Mouse (Mus musculus) forebrain, embryonic 10.5 days (tissue): ENCODE results near the gene Rbbp4. TPM values are rescaled to one million over a fixed set of nuclear protein-coding genes. Genes with fewer than 3 reads are reported as not detected.
"Not testable (repeated sequence)": the region's sequence is repeated elsewhere in the genome, so short reads cannot be mapped to it uniquely, and the experiment has no call there.

ENCODE experiments used
- DNase-seq: peaks from one replicate; pipeline ENCODE4 v3.0.0-alpha.2; 2017; ENCODE audit warnings: low spot score; ENCODE audit errors: extremely low spot score
- H3K27ac ChIP-seq: fragments of 300-500 bp; sonication (generic); 2 replicates; pipeline ENCODE4 v1.5.1; 2016; ENCODE audit warnings: mild to moderate bottlenecking
- H3K27me3 ChIP-seq: fragments of 300-500 bp; sonication (generic); 2 replicates; pipeline ENCODE4 v1.6.1; 2016; ENCODE audit warnings: mild to moderate bottlenecking; ENCODE audit not compliant: poor library complexity, severe bottlenecking
- H3K36me3 ChIP-seq: fragments of 300-500 bp; sonication (generic); replicated peaks from 2 replicates; pipeline ENCODE4 v1.6.1; 2016; ENCODE audit warnings: mild to moderate bottlenecking, moderate library complexity
- H3K4me1 ChIP-seq: fragments of 300-500 bp; sonication (generic); 2 replicates; pipeline ENCODE4 v1.6.1; 2016
- H3K4me3 ChIP-seq: fragments of 300-500 bp; sonication (generic); 2 replicates; pipeline ENCODE4 v1.5.1; 2016; ENCODE audit warnings: mild to moderate bottlenecking, moderate library complexity
- H3K9me3 ChIP-seq: fragments of 300-500 bp; sonication (generic); 2 replicates; pipeline ENCODE4 v1.6.1; 2016; ENCODE audit warnings: mild to moderate bottlenecking, moderate library complexity
- WGBS: fragments of 180-500 bp; shearing (Covaris S2); methylation state at CpG from one replicate; pipeline ENCODE4 v1.1.7; 2016; 5-methylcytosine and 5-hydroxymethylcytosine counted together
- polyA plus RNA-seq: library from polyadenylated mRNA; unstranded; fragments of >200 nt; fragmentation: Nextera tagmentation; extraction: Ambion mirVana; gene quantifications from 2 replicates; pipeline ENCODE4 v1.2.1, GENCODE M21; 2016

The Rbbp4 gene
- polyA plus RNA-seq, 1 experiment from 2014 or later = 553 TPM

DNA sequence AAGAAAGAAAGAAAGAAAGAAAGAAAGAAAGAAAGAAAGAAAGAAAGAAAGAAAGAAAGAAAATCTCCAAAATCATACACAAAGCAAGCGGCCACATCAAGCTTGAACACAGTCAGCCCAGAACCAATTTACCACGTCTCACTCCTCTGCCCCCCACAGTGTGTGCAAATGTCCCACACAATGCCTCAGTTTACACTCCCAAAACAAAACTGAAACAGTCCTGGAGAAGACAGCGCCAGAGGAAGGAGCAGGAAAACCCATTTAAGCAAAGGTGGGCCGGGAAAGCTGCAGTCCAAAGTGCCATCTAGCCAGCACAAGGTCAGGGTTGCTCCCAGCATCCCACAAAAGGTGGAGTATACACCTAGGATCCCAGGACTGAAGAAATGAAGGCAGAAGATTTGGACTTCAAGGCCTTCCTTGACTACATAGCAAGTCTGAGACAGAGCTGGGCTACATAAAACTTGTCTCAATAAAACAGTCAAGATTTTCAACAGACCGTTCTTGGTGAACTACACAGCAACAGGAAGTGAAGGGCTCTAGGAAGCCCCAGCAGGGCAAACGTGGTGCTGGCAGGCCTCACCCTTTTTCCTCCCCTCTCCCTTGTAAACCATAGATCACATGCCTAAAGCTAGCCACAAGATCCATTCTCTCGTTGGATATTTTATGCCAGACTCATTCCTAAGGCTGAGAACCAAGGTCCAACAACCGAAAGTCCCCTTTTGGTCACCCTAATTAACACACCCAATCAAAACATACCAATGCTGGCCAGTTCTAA, 38.2 kb upstream of the Rbbp4 start:
- no peak overlapping the region for H3K27ac ChIP-seq
- peaks cover 51% of the 10 kb centered on the region for H3K27me3 ChIP-seq
- no peaks in the 10 kb centered on the region for H3K36me3 ChIP-seq
- DNase-seq = no peak
- H3K9me3 ChIP-seq = no peaks in the 10 kb centered on the region
- peaks cover 28% of the 10 kb centered on the region for H3K4me1 ChIP-seq
- H3K4me3 ChIP-seq = no peak overlapping the region
- 49% methylated on average over 8 of the region's 8 CpGs for WGBS

DNA sequence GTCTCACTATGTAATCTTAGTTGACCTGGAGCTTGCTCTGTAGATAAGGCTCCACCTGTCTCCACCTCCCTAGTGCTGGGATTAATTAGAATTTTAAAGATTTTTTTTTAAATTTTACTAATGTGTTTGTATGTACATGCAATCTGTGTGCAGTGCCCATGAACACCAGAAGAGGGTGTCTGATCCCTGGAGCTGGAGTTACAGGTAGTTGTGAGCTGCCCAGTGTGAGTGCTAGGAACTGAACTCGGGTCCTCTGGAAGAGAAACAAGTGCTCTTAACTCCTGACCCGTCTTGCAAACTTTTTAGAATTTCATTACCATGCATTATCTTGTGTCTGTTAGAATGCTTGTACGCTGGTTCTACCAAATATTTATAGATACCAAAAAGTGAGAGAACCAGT, 36.2 kb upstream of the Rbbp4 start:
- no peak for DNase-seq
- WGBS = 92% methylated on average over 3 of the region's 3 CpGs
- H3K4me3 ChIP-seq = no peak overlapping the region
- H3K27ac ChIP-seq = no peak overlapping the region
- no peaks in the 10 kb centered on the region for H3K9me3 ChIP-seq
- 0 out of 2 replicates have a peak, but pooled peaks cover 4% of the 10 kb centered on the region for H3K36me3 ChIP-seq
- peaks cover 31% of the 10 kb centered on the region for H3K27me3 ChIP-seq
- peaks cover 14% of the 10 kb centered on the region for H3K4me1 ChIP-seq

DNA sequence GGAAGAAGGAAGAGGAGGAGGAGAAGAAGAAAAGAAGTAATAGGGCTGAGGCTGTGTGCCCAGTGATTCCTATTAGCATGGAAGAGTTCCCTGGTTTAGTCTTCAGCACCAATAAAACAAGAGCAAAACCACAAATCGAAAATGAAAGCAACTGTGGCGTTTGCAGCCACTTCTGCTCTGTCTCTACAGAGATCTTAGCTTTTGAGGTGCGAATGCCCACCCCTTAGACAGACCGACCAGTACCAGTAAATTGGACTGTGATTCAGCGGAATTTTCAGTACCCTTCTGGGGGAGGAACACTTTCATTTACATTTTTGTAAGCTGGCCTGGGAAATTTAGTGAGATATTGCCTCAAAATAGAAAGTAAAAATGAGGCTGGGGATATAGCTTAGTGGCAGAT, 30.1 kb upstream of the Rbbp4 start:
- H3K4me3 ChIP-seq = no peak overlapping the region
- no peak for DNase-seq
- no peaks in the 10 kb centered on the region for H3K9me3 ChIP-seq
- no peak overlapping the region for H3K27ac ChIP-seq
- H3K36me3 ChIP-seq = peaks cover 4% of the 10 kb centered on the region; the same call in 1 of the 2 replicates
- no peaks in the 10 kb centered on the region for H3K4me1 ChIP-seq
- H3K27me3 ChIP-seq = no peaks in the 10 kb centered on the region
- 95% methylated on average over 5 of the region's 5 CpGs for WGBS

DNA sequence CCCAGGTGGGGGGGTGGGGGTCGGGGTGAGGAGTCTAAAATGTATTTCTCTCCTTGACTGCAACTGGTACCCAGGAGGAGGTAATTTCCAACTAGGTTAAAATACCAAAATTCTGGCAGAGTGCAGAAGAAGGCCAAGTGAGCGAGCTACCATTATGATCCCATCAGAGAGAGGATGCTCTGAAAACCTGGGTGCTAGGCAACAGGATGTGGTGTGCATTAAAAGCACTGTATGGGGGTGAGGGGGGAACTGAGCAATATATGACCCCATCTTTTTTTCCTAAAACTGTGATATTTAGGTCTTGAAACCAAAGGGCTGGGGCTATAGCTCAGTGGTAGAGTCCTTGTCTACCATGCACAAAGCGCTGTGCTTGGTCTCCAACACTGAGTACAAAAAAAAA, 29.2 kb upstream of the Rbbp4 start:
- H3K9me3 ChIP-seq = no peaks in the 10 kb centered on the region

DNA sequence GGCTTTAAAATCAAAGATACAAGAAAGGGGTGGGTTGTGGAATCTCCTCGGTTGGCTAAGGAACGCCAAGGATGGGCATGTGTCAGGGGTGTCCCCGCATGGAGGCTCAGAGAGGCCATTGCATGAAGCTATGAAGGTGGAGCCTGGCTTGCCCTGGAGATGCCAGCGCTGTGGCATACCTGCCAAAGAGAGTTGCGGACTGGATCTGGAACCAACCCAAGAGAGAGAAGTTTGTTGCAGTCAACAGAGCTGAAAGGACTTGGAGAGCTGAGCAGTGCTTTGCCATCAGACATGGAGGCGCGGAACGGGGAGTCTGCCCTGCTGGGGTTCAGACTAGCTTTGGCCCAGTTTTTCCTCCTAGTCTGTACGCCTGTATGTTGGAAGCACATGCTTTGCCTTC, 28.3 kb upstream of the Rbbp4 start:
- Histone ChIP-seq H3K27ac (no peak overlapping the region), H3K9me3 (no peaks in the 10 kb centered on the region), H3K27me3 (no peaks in the 10 kb centered on the region), H3K4me3 (no peak overlapping the region), H3K4me1 (no peaks in the 10 kb centered on the region), H3K36me3 (peaks cover 13% of the 10 kb centered on the region)
- WGBS = 91% methylated on average over 9 of the region's 9 CpGs
- no peak for DNase-seq

More for the DNA sequence above, 29.2 kb upstream of the Rbbp4 start:
- Histone ChIP-seq H3K27ac (no peak overlapping the region), H3K36me3 (peaks cover 11% of the 10 kb centered on the region), H3K4me1 (no peaks in the 10 kb centered on the region), H3K4me3 (no peak overlapping the region), H3K27me3 (no peaks in the 10 kb centered on the region)
- 89% methylated on average over 3 of the region's 3 CpGs for WGBS
- no peak for DNase-seq

DNA sequence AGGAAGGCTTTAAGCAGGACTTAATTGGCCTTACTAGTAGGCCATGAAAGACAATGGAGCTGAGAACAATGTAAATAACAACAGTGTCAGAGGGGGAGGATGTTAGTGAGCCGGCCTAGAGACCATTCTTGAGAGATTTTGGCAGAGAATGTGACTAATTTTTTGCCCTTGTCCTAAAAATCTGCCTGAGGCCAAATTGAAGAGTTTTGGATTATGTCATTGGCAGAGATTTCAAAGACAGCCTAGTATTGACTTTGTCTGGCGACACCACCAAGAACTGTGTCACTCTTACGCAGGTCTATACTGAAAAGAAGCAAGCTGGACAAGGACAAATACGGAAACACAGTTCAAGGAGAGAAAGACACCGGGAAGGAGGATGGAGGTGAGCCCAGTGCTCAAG, 27.6 kb upstream of the Rbbp4 start:
- Histone ChIP-seq H3K4me1 (no peaks in the 10 kb centered on the region), H3K9me3 (no peaks in the 10 kb centered on the region), H3K27ac (no peak overlapping the region), H3K36me3 (peaks cover 16% of the 10 kb centered on the region), H3K4me3 (no peak overlapping the region), H3K27me3 (no peaks in the 10 kb centered on the region)
- 71% methylated on average over 5 of the region's 5 CpGs for WGBS
- DNase-seq = no peak

DNA sequence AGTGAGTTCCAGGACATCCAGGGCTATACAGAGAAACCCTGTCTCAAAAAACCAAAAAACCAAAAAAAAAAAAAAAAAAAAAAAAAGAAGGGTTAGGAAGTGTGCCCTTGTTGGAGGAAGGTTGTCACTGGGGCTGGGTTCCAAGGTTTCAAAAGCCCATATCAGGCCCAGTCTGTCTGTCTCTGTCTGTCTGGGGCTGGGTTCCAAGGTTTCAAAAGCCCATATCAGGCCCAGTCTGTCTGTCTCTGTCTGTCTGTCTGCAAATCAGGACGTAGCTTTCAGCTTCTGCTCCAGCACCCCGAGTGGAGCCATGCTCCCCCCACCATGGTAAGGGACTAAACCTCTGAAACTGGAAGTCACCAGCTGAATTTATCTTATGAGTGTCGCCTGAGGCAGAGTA, 27.1 kb upstream of the Rbbp4 start:
- WGBS = 80% methylated on average over 3 of the region's 3 CpGs
- H3K4me3 ChIP-seq = not testable (repeated sequence)
- H3K36me3 ChIP-seq = peaks cover 15% of the 10 kb centered on the region

DNA sequence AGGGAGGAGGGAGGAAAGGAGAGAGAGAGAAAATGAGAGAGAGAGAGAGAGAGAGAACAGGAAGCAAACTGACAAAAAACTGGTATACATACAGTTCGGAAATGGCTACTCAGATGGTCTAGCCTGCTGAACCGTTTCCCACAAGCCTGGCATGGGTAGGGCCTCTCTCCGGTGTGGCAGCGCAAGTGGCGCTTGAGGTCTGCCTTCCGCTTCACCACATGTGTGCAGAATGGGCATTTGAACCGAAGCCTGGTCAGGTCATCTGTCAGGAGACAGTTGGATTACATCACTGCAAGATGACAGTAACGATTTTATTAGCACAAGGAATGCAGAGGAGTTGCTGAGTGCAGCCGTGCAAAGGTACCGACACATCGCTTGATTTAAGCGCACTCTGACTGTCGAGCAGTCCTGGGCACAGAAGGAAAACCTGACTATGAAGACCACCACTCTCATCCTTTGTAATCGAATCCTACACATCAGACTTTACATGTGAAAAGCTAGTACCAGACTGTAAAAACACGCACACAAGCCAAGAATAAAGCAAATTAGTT, 22.5 kb upstream of the Rbbp4 start:
- H3K9me3 ChIP-seq = no peaks in the 10 kb centered on the region
- H3K27ac ChIP-seq = no peak overlapping the region
- no peak overlapping the region for H3K4me3 ChIP-seq
- H3K27me3 ChIP-seq = no peaks in the 10 kb centered on the region
- DNase-seq = no peak
- peaks cover 30% of the 10 kb centered on the region for H3K36me3 ChIP-seq
- 92% methylated on average over 15 of the region's 15 CpGs for WGBS
- H3K4me1 ChIP-seq = no peaks in the 10 kb centered on the region

More for the DNA sequence above, 27.1 kb upstream of the Rbbp4 start:
- H3K9me3 ChIP-seq, H3K4me1 ChIP-seq, H3K27me3 ChIP-seq, DNase-seq, H3K27ac ChIP-seq: not testable (repeated sequence)

DNA sequence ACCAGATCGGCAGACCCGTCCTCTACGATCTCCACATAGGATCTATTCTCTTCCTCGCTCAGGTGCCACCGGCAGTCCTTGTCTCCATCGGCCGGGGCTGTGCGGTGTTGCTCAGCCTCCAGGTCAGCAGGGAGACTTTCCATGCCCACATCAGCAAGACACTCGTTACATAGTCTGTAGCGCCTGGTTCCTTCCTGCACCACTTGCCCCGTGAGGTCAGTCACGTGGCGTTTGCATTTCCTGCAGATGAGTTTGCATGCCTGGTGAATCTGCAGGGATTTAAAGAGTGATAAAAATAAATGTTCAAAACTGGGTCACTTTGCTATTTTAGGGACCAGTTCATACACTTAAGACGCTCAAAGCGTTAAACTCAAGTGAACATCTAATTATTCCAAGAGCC, 19.1 kb upstream of the Rbbp4 start:
- Histone ChIP-seq H3K27ac (no peak overlapping the region), H3K9me3 (no peaks in the 10 kb centered on the region), H3K27me3 (no peaks in the 10 kb centered on the region), H3K4me1 (no peaks in the 10 kb centered on the region), H3K4me3 (no peak overlapping the region), H3K36me3 (peaks cover 21% of the 10 kb centered on the region; the same call in 1 of the 2 replicates)
- no peak for DNase-seq
- 92% methylated on average over 15 of the region's 15 CpGs for WGBS

DNA sequence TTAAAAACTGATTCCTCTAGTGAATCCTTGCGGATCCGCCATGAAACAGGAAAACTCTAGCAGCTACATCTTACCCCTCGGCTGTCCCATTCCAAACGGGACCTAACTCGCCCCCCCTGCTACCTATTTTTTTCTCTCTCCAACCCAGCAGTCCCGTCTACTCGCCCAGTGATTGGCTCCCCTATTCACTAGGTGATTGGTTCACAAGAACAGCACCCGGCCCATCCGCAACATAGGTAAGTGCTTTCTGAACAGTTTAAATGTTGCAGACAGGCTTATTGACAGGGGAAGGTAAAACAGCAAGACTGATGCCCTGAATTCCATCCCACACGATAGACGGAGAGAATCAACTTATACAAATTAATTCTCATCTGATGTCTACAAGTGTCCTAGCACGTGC, 18.0 kb upstream of the Rbbp4 start:
- 92% methylated on average over 12 of the region's 12 CpGs for WGBS
- Histone ChIP-seq H3K27me3 (no peaks in the 10 kb centered on the region), H3K27ac (no peak overlapping the region), H3K9me3 (no peaks in the 10 kb centered on the region), H3K4me1 (no peaks in the 10 kb centered on the region), H3K4me3 (no peak overlapping the region), H3K36me3 (peaks cover 18% of the 10 kb centered on the region; the same call in 1 of the 2 replicates)
- DNase-seq = no peak

DNA sequence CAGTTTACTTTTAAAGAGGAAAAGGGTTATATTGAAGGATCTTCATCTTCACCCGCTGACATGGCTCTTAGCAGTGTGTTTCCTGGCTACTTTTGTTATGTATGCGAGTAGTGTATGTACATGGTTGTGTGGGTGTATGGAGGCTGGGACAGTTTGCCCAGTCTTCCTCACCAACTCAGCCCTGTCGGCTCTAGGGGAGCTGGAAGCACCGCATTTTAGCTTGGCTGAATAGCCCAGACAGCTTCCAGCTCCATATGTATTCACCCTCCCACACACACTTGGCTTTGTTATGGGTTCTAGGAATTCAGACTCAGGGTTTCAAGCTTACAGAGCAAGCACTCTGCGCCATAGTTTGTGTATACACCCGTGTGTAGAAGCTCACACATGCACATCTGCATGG, 15.9 kb upstream of the Rbbp4 start:
- H3K36me3 ChIP-seq = peaks cover 28% of the 10 kb centered on the region
- WGBS = 74% methylated on average over 6 of the region's 6 CpGs
- no peak overlapping the region for H3K27ac ChIP-seq
- no peaks in the 10 kb centered on the region for H3K9me3 ChIP-seq
- no peaks in the 10 kb centered on the region for H3K27me3 ChIP-seq
- no peaks in the 10 kb centered on the region for H3K4me1 ChIP-seq
- DNase-seq = no peak
- H3K4me3 ChIP-seq = no peak overlapping the region

DNA sequence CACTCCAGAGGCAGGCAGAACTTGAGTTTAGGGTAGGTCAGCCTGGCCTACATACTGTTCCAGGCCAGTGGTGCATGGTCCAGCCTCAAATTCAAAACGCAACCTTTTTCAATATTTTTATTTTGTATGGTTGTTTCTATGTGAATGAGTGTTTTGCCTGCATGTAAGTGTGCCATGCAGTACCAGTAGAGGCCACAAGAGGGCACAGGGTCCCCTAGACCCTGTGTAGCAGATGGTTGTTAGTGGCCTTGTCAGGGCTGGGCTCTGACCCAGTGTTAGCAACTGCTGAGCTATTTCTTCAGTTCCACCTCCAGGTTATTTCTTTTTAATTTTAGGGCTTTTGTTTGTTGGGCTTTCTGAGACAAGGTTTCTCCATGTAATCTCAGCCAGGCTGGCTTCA, 15.5 kb upstream of the Rbbp4 start:
- Histone ChIP-seq H3K36me3 (peaks cover 28% of the 10 kb centered on the region), H3K4me3 (no peak overlapping the region), H3K9me3 (no peaks in the 10 kb centered on the region), H3K4me1 (no peaks in the 10 kb centered on the region), H3K27me3 (no peaks in the 10 kb centered on the region), H3K27ac (no peak overlapping the region)
- DNase-seq = peak; percentile 73
- WGBS = 14% methylated on average over 1 of the region's 1 CpGs

DNA sequence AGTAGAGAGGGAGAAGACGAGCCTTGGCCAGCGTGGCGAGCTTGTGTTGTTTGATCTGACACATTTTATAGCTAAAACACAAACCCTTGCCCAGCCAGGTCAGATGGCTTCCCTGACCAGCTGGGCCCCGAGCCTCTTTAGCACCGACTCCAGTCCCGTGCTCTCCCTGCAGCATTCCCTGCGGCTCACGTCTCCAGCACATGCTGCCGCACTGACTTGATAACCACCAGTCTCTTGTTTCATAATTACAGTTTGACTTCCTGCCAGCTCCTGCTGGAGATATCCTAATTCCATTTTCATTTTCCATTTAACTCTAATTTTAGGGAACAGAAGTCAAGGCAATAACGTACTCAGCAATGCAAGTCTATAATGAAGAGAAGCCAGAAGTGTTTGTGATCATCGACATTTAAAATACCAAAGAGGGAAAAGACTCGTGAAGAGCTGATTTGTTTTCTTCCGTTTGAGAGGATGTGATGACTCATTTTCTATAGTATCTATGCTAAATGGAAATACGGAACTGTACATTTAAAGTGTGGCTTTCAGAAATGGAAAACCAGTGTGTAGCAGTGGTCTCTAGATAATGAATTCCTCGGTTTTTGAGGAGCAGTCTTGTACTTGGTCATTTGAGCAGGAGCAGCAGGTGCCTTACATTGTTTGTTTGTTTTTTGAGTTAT, 11.4 kb upstream of the Rbbp4 start:
- DNase-seq = no peak
- WGBS = 93% methylated on average over 15 of the region's 15 CpGs
- H3K27me3 ChIP-seq = no peaks in the 10 kb centered on the region
- peaks cover 60% of the 10 kb centered on the region for H3K36me3 ChIP-seq
- H3K4me3 ChIP-seq = no peak overlapping the region
- no peaks in the 10 kb centered on the region for H3K9me3 ChIP-seq
- no peaks in the 10 kb centered on the region for H3K4me1 ChIP-seq
- no peak overlapping the region for H3K27ac ChIP-seq
